Mouse (Mus musculus): Measurements from ENCODE around the gene Thrsp. TPM values are rescaled to one million over a fixed set of nuclear protein-coding genes. Genes with fewer than 3 reads are reported as not detected.
"Not testable (repeated sequence)": the region's sequence is repeated elsewhere in the genome, so short reads cannot be mapped to it uniquely, and the experiment has no call there.

Thrsp gene
- total RNA-seq (2014; rRNA removed) (5.2 and 6.4 TPM in 2 replicates), polyA plus RNA-seq (2015; fragmentation: Nextera tagmentation; extraction: Ambion mirVana) (6.3 and 7.7 TPM in 2 replicates)

- Histone ChIP-seq H3K9me3 (ENCODE audit: low read length) (no peaks in the 10 kb centered on the region), H3K27me3 (ENCODE audit: insufficient read depth, low read length) (no peaks in the 10 kb centered on the region), H3K27ac (peak within 1 kb of the TSS; percentile 69), H3K4me3 (ENCODE audit: low read length) (peak within 1 kb of the TSS; percentile 18), H3K4me1 (ENCODE audit: insufficient read depth, low read length) (peaks cover 8% of the 10 kb centered on the region), H3K4me2 (ENCODE audit: low read depth, low read length) (peak within 1 kb of the TSS; percentile 46), H3K9ac (replicated peaks; ENCODE audit: low read length) (0 out of 2 replicates have a peak within 1 kb of the TSS, but pooled peaks have one; percentile 5), H3K36me3 (ENCODE audit: insufficient read depth, low read length) (peaks cover 4% of the 10 kb centered on the region; the same call in 1 of the 2 replicates)
- WGBS = 58% methylated on average over 25 of the region's 25 CpGs
- no peak for TF ChIP-seq CTCF (IDR thresholded peaks at IDR 0.05; ENCODE audit: low read depth)
- ATAC-seq (peak; percentile 90), DNase-seq (ENCODE audit: low spot score) (peak; percentile 89)
These were observed at the start of gene Thrsp for GRCm38 (mm10) chr7:97416906-97417777. TSS of gene Thrsp (minus strand) at chr7:97417730.

DNA sequence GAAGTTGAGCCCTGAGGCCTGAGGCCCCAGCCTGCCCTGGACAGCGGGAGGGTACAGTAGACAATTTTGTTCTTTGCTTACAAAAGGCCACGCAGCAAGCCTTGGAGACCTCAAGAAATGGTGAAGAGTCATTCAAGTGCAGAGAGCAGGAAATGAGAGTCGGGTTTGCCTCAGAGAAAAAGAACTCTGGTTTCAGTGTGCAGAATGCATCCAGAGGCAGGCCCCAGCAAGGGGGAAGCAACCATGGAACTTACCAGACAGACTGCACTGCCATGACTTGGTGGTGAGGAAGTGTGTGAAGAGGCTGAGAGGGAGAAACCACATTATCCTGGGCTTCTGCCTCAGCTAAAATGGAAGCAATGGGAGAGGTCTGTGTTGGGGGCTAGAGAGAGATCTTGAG lies 38.0 kb upstream of the Thrsp start:
- DNase-seq (ENCODE audit: low spot score) = no peak
- Histone ChIP-seq H3K4me1 (ENCODE audit: insufficient read depth, low read length) (0 out of 2 replicates have a peak, but pooled peaks cover 4% of the 10 kb centered on the region), H3K4me3 (ENCODE audit: low read length) (no peak overlapping the region), H3K36me3 (ENCODE audit: insufficient read depth, low read length) (no peaks in the 10 kb centered on the region), H3K9me3 (ENCODE audit: low read length) (no peaks in the 10 kb centered on the region), H3K9ac (replicated peaks; ENCODE audit: low read length) (no peak overlapping the region), H3K27me3 (ENCODE audit: insufficient read depth, low read length) (no peaks in the 10 kb centered on the region), H3K4me2 (ENCODE audit: low read depth, low read length) (no peak overlapping the region), H3K27ac (no peak overlapping the region)
- 68% methylated on average over 3 of the region's 3 CpGs for WGBS
- TF ChIP-seq CTCF (IDR thresholded peaks at IDR 0.05; ENCODE audit: low read depth) = no peak
- no peak for ATAC-seq

DNA sequence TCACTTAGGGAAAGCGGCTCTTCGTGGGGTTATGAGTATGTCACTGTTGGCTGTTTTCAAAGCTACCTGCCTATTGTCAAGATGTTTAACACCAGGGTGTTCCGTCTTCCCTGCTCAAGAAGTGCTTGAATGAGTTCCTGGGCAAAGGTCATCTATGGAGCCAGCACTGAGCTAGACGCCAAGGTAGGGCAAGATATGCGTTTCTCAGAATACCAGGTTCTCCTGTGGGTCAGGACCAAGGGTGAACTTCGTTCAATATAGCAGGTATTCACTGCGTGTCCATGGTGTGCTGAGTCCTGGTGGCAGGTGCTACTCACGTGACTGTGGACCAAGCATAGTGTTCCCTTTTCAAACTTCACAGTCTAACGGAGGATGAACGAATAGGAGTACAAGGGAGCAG lies 37.3 kb upstream of the Thrsp start:
- Histone ChIP-seq H3K4me3 (ENCODE audit: low read length) (no peak overlapping the region), H3K9me3 (ENCODE audit: low read length) (no peaks in the 10 kb centered on the region), H3K27ac (no peak overlapping the region), H3K4me2 (ENCODE audit: low read depth, low read length) (no peak overlapping the region), H3K27me3 (ENCODE audit: insufficient read depth, low read length) (no peaks in the 10 kb centered on the region), H3K9ac (replicated peaks; ENCODE audit: low read length) (no peak overlapping the region), H3K36me3 (ENCODE audit: insufficient read depth, low read length) (no peaks in the 10 kb centered on the region), H3K4me1 (ENCODE audit: insufficient read depth, low read length) (0 out of 2 replicates have a peak, but pooled peaks cover 4% of the 10 kb centered on the region)
- DNase-seq (ENCODE audit: low spot score) (no peak), ATAC-seq (no peak)
- WGBS = 94% methylated on average over 10 of the region's 10 CpGs
- TF ChIP-seq CTCF (IDR thresholded peaks at IDR 0.05; ENCODE audit: low read depth) = no peak

DNA sequence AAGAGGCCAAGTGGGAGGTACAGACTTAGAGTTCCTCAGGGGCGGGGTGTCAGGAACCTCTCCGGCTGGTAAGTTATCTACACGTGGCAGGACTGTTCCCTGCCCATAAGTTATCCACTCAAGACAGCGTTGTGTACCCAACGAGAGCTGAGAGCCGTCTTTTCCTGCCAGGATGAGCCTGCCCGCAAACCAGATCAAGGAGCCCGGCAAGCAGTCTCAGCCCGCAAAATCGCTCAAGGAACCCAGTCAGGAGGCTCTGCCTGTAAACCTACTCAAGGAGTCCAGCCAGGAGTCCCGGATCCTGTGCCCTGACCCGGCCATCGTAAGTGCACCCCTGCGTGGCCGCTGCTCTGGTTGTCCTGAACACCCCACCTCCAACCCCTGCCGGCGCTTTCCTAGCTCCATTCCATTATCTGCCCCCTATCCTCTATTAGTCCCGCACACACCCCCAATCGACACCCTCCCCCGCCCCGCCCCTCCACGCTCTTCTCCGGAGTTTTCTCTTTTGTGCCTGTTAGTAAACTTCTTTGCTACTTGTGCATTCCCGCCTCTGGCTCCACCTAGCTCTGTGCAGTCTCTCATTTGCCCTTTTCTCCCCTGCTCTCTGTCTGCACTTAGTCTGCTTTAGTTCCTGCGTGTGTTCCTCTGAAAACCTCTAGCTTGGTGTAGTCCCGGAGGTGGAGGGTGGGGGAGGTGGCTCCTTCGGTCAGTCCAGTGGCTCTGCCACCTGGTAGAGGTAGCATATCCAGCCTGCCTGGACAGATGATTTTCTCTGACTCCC lies 35.8 kb upstream of the Thrsp start:
- no peaks in the 10 kb centered on the region for H3K36me3 ChIP-seq (ENCODE audit: insufficient read depth, low read length)
- peak overlapping the region; percentile 40; the same call in 1 of the 2 replicates for H3K9ac ChIP-seq (replicated peaks; ENCODE audit: low read length)
- H3K4me2 ChIP-seq (ENCODE audit: low read depth, low read length) = peak overlapping the region; percentile 61
- no peak for TF ChIP-seq CTCF (IDR thresholded peaks at IDR 0.05; ENCODE audit: low read depth)
- no peaks in the 10 kb centered on the region for H3K9me3 ChIP-seq (ENCODE audit: low read length)
- H3K27me3 ChIP-seq (ENCODE audit: insufficient read depth, low read length) = no peaks in the 10 kb centered on the region
- peak overlapping the region; percentile 37 for H3K27ac ChIP-seq
- WGBS = 11% methylated on average over 27 of the region's 27 CpGs
- peak; percentile 23 for DNase-seq (ENCODE audit: low spot score)
- H3K4me1 ChIP-seq (ENCODE audit: insufficient read depth, low read length) = 0 out of 2 replicates have a peak, but pooled peaks cover 4% of the 10 kb centered on the region
- peak; percentile 43 for ATAC-seq
- H3K4me3 ChIP-seq (ENCODE audit: low read length) = peak overlapping the region; percentile 30

GRCm38 (mm10) chr7:97452196-97452595 lies 34.7 kb upstream of the Thrsp start:
- ATAC-seq = no peak
- Histone ChIP-seq H3K27ac (no peak overlapping the region), H3K4me3 (ENCODE audit: low read length) (no peak overlapping the region), H3K4me1 (ENCODE audit: insufficient read depth, low read length) (0 out of 2 replicates have a peak, but pooled peaks cover 4% of the 10 kb centered on the region), H3K9ac (replicated peaks; ENCODE audit: low read length) (no peak overlapping the region), H3K4me2 (ENCODE audit: low read depth, low read length) (no peak overlapping the region), H3K9me3 (ENCODE audit: low read length) (no peaks in the 10 kb centered on the region), H3K27me3 (ENCODE audit: insufficient read depth, low read length) (no peaks in the 10 kb centered on the region), H3K36me3 (ENCODE audit: insufficient read depth, low read length) (no peaks in the 10 kb centered on the region)
- WGBS = 78% methylated on average over 6 of the region's 6 CpGs
- TF ChIP-seq CTCF (IDR thresholded peaks at IDR 0.05; ENCODE audit: low read depth) = no peak
- no peak for DNase-seq (ENCODE audit: low spot score)

DNA sequence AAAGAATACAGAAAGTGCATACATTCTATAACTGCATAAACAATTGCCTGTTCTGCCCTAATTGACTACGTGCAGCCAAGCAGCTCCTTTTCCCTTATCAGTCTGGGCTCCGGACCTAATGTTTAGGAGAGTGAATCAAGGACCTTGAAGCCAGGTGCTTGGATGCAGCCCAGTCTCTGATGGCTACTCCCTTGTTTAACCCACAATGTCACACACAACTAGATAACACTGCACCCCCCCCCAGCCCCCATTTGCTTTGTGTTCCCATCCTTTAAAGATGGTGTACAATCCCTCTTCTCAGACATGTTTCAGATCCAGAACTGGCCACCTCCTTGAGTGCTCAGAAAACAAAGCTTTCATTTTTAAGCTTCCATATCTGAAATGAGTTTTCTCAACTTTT lies 33.5 kb upstream of the Thrsp start, which contains the start of gene Kctd14:
Kctd14 (plus strand) TSS at position 301 of the 400 bp plus-strand sequence.
- not testable (repeated sequence) for H3K4me2 ChIP-seq (ENCODE audit: low read depth, low read length); H3K36me3 ChIP-seq (ENCODE audit: insufficient read depth, low read length); H3K27ac ChIP-seq; H3K27me3 ChIP-seq (ENCODE audit: insufficient read depth, low read length); H3K4me3 ChIP-seq (ENCODE audit: low read length); DNase-seq (ENCODE audit: low spot score); ATAC-seq; H3K9ac ChIP-seq (replicated peaks; ENCODE audit: low read length); H3K4me1 ChIP-seq (ENCODE audit: insufficient read depth, low read length); H3K9me3 ChIP-seq (ENCODE audit: low read length)
- 90% methylated on average over 2 of the region's 2 CpGs for WGBS
